Comparison of ENCODE assay signal across 19 mouse cellular contexts in genomic region chr11:45866534-45866933, GRCm38 (mm10). TPM values are rescaled to one million over a fixed set of nuclear protein-coding genes. Genes with fewer than 3 reads are reported as not detected.
DNase-seq lines count a peak whose midpoint lies in the region; ATAC-seq lines count a peak whose summit lies in the region.
"Had no signal": no experiment of that assay in that cellular context is flagged by ENCODE, and none has a peak within 500 bp of the region (broad histone marks: within the 10 kb centered on the region; RNA-seq: fewer than 3 reads in every experiment).

No protein-coding gene starts in this region.

- intact Hi-C loops in left cerebral cortex, postnatal 25 days (cut with DNase I) = no loop called here
- intact Hi-C loops in left cerebral cortex, postnatal 10 days (cut with DNase I) = no loop called here

- no peak for DNase-seq in frontal cortex, postnatal 10 days (ENCODE audit: low spot score in 2 of 2)
- DNase-seq in left cerebral cortex, postnatal 25 days (ENCODE audit: low spot score in 2 of 2) = peak; percentile 40 to 62
- no peak for DNase-seq in left cerebral cortex, postnatal 10 days (ENCODE audit: extremely low spot score in 1 of 2, low spot score in 2 of 2)
- DNase-seq in right cerebral cortex, adult 2 months (ENCODE audit: low spot score in 2 of 2) = peak; percentile 20 to 24
- DNase-seq in right cerebral cortex, postnatal 4 days = no peak
- DNase-seq in urinary bladder, postnatal 10 days (ENCODE audit: low spot score) = no peak
- DNase-seq: adrenal gland, postnatal 14 days; cerebellum, adult 2 months; cerebellum, postnatal 25 days; heart, postnatal 10 days; kidney, adult 2 months; kidney, postnatal 36 days; lung, postnatal 36 days; retina, postnatal 1 day; thymus, postnatal 14 days had no signal

- peak; percentile 89 for ATAC-seq in frontal cortex, adult (ENCODE audit: low TSS enrichment)
- ATAC-seq in activated CD4-positive, CD25-positive, alpha-beta regulatory T cell, adult 4 months = no peak
- ATAC-seq: forebrain, embryonic 13.5 days; Patski had no signal

RNA-seq across cellular contexts. Expression of gene Clint1, which starts 14.7 kb away (rescaled TPM):
- 10 to 100 TPM; 51.1 to 52.3 TPM for total RNA-seq in left cerebral cortex, postnatal 25 days (2021)
- 10 to 100 TPM; 43.8 to 44.0 TPM for total RNA-seq in left cerebral cortex, postnatal 10 days (2021)
- 10 to 100 TPM; 45.4 to 47.0 TPM for polyA plus RNA-seq in activated CD4-positive, CD25-positive, alpha-beta regulatory T cell, adult 4 months (2017; shearing (Covaris generic))

Comparison
In these comparisons a context has a peak if more than half of its experiments do, and no peak if none do; other contexts are left out.
1. DNase-seq: peak in left cerebral cortex, postnatal 25 days (2 of 2) and right cerebral cortex, adult 2 months (2 of 2); none in frontal cortex, postnatal 10 days (0 of 2), left cerebral cortex, postnatal 10 days (0 of 2), right cerebral cortex, postnatal 4 days (single experiment) and urinary bladder, postnatal 10 days (single experiment).